Mouse (Mus musculus): ENCODE measurements around the gene Naa80.

DNA sequence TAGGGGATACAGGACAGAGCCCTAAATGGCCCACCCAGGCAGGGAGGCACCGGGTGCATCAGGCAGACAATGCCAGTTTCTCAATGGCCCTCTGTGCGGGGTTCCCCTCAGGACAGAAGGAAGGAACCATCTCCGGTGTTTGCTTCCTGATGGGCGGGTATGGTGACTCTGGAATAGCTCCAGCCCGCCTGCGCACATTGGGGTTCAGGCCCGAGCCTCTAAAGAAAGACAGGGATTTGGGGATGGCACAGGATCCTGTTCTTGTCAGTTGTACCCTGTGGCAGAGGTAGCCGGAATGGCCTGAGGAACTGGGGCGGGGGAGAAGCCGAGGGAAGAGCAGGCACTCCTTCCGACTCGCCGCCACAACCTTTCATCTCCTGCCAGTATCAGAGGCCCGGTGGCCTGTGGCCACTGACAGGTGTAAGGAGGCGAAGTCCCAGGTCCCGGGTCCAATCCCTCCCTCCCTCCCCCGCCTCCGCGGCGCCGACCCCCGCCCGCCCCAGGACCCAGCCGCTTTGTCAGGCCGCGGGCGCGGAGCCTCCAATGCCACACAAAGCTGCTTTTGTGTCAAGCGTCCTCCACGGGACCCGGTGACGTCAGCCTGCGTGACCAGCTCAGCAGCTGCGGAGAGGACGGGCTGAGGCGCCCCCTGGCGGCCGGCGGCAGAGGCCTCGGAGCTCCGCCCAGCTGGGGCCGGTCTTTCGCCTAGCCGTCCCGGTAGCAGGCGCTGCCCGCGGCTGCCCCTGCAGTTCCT, 33.7 kb downstream of the Naa80 start:
- TF ChIP-seq POLR2A (IDR thresholded peaks at IDR 0.05; ENCODE audit: borderline replicate concordance, insufficient read depth, low read length) (peak; percentile 90), CTCF (IDR thresholded peaks at IDR 0.05; ENCODE audit: borderline replicate concordance, insufficient read depth, low read depth, low read length) (peak; percentile 80)
